Mouse (Mus musculus) limb, embryonic 14.5 days (tissue): ENCODE measurements around the gene Gkn2. TPM values are rescaled to one million over a fixed set of nuclear protein-coding genes. Genes with fewer than 3 reads are reported as not detected.

Experiments used
- ATAC-seq: fragments of 200-750 bp; cut with Nextera tagmentation; 2 replicates; pipeline ENCODE4 v1.8.0; 2017; ENCODE audit warnings: low read depth, moderate number of reproducible peaks, moderate TSS enrichment; ENCODE audit not compliant: low FRiP score
- DNase-seq: peaks from one replicate; pipeline ENCODE4 v3.0.0-alpha.2; 2015; ENCODE audit warnings: low spot score
- H3K27ac ChIP-seq: fragments of 300-500 bp; sonication (generic); replicated peaks from 2 replicates; pipeline ENCODE4 v1.5.1; 2014; ENCODE audit warnings: low read depth, mild to moderate bottlenecking, low read length, moderate library complexity, mixed read lengths
- H3K27me3 ChIP-seq: fragments of 300-500 bp; sonication (generic); 2 replicates; pipeline ENCODE4 v1.6.1; 2014; ENCODE audit warnings: low read length, mixed read lengths; ENCODE audit not compliant: control insufficient read depth, insufficient read depth
- H3K36me3 ChIP-seq: fragments of 300-500 bp; sonication (generic); 2 replicates; pipeline ENCODE4 v1.6.1; 2014; ENCODE audit warnings: mild to moderate bottlenecking, low read length, moderate library complexity, mixed read lengths; ENCODE audit not compliant: control insufficient read depth, insufficient read depth
- H3K4me1 ChIP-seq: fragments of 300-500 bp; sonication (generic); 2 replicates; pipeline ENCODE4 v1.6.1; 2014; ENCODE audit warnings: antibody characterized with exemption, low read length, mixed read lengths; ENCODE audit not compliant: control insufficient read depth, insufficient read depth
- H3K4me2 ChIP-seq: fragments of 300-500 bp; sonication (generic); replicated peaks from 2 replicates; pipeline ENCODE4 v1.6.1; 2014; ENCODE audit warnings: low read depth, mild to moderate bottlenecking, low read length, moderate library complexity; ENCODE audit not compliant: severe bottlenecking
- H3K4me3 ChIP-seq: fragments of 300-500 bp; sonication (generic); replicated peaks from 2 replicates; pipeline ENCODE4 v1.5.1; 2014; ENCODE audit warnings: low read length
- H3K9ac ChIP-seq: fragments of 300-500 bp; sonication (generic); 2 replicates; pipeline ENCODE4 v1.6.1; 2014; ENCODE audit warnings: mild to moderate bottlenecking, low read depth, low read length, moderate library complexity; ENCODE audit not compliant: severe bottlenecking
- H3K9me3 ChIP-seq: fragments of 300-500 bp; sonication (generic); 2 replicates; pipeline ENCODE4 v1.6.1; 2016; ENCODE audit warnings: low read length; ENCODE audit not compliant: control insufficient read depth
- POLR2A ChIP-seq: fragments of 200-500 bp; IDR thresholded peaks from 2 replicates; pipeline ENCODE4 v1.8.0; 2012; ENCODE audit warnings: inconsistent platforms, mild to moderate bottlenecking, moderate library complexity, borderline replicate concordance; ENCODE audit not compliant: insufficient read depth, insufficient read length; ENCODE audit errors: extremely low read depth
- WGBS: fragments of 180-500 bp; shearing (Covaris S2); extraction: QIAGEN DNeasy Blood & Tissue Kit; methylation state at CpG from one replicate; pipeline ENCODE4 v1.1.7; 2014; 5-methylcytosine and 5-hydroxymethylcytosine counted together
- polyA plus RNA-seq, 2 experiments: library from polyadenylated mRNA; depleted of rRNA in 1 of 2; stranded (reverse) in 1 of 2; unstranded in 1 of 2; fragments of >200 nt; fragmentation: Nextera tagmentation in 1 of 2; extraction: Ambion mirVana in 1 of 2; gene quantifications; 2 replicates each; pipeline versions ENCODE4 v1.2.1 to v1.2.3; 2012 to 2014

Gkn2 gene
- polyA plus RNA-seq, 2 experiments = 0.35 TPM; not detected in 1

- 3% methylated on average over 11 of the region's 11 CpGs for WGBS
- peak overlapping the region; percentile 98 for H3K9ac ChIP-seq
- DNase-seq (peak; percentile 80), ATAC-seq (peak; percentile 60)
- peak overlapping the region; percentile 88 for H3K4me3 ChIP-seq
- no peaks in the 10 kb centered on the region for H3K9me3 ChIP-seq
- H3K27ac ChIP-seq = peak overlapping the region; percentile 97
- peak overlapping the region; percentile 75 for H3K4me2 ChIP-seq
- peak; percentile 36; the same call in 1 of the 2 replicates for TF ChIP-seq POLR2A
- peaks cover 25% of the 10 kb centered on the region for H3K4me1 ChIP-seq
- no peaks in the 10 kb centered on the region for H3K27me3 ChIP-seq
- H3K36me3 ChIP-seq = no peaks in the 10 kb centered on the region
Observed at GRCm38 (mm10) chr6:87334361-87335090, 38.6 kb upstream of the Gkn2 start.

- peak within 1 kb of the TSS; percentile 75 for H3K4me2 ChIP-seq
- H3K9me3 ChIP-seq = no peaks in the 10 kb centered on the region
- H3K9ac ChIP-seq = peak within 1 kb of the TSS; percentile 98
- H3K4me3 ChIP-seq = peak within 1 kb of the TSS; percentile 88
- DNase-seq (peak; percentile 72), ATAC-seq (peak; percentile 80)
- 0 out of 2 replicates have a peak, but pooled peaks have one; percentile 52 for TF ChIP-seq POLR2A
- no peaks in the 10 kb centered on the region for H3K36me3 ChIP-seq
- WGBS = under 1% methylated on average over 48 of the region's 54 CpGs
- peak within 1 kb of the TSS; percentile 97 for H3K27ac ChIP-seq
- no peaks in the 10 kb centered on the region for H3K27me3 ChIP-seq
- peaks cover 20% of the 10 kb centered on the region for H3K4me1 ChIP-seq
Observed at GRCm38 (mm10) chr6:87335091-87335934, 37.8 kb upstream of the Gkn2 start, which contains the start of gene Antxr1. Antxr1 (minus strand) TSS chr6:87335821.

- H3K9ac ChIP-seq = no peak overlapping the region
- DNase-seq = no peak
- H3K4me3 ChIP-seq = no peak overlapping the region
- H3K36me3 ChIP-seq = no peaks in the 10 kb centered on the region
- TF ChIP-seq POLR2A = no peak
- no peaks in the 10 kb centered on the region for H3K9me3 ChIP-seq
- no peaks in the 10 kb centered on the region for H3K27me3 ChIP-seq
- 22% methylated on average over 6 of the region's 6 CpGs for WGBS
- ATAC-seq = no peak
- no peak overlapping the region for H3K4me2 ChIP-seq
- no peak overlapping the region; the same call in 1 of the 2 replicates for H3K27ac ChIP-seq
- H3K4me1 ChIP-seq = peaks cover 14% of the 10 kb centered on the region
Observed at GRCm38 (mm10) chr6:87335935-87336295, 37.2 kb upstream of the Gkn2 start.

GRCm38 (mm10) chr6:87350829-87351228, 22.3 kb upstream of the Gkn2 start, which contains the start of gene Gkn1:
Gkn1 (minus strand) TSS chr6:87350942.
- Histone ChIP-seq H3K4me1 (no peaks in the 10 kb centered on the region), H3K4me3 (no peak within 1 kb of the TSS), H3K4me2 (no peak within 1 kb of the TSS), H3K27me3 (no peaks in the 10 kb centered on the region), H3K36me3 (no peaks in the 10 kb centered on the region), H3K9me3 (no peaks in the 10 kb centered on the region), H3K27ac (no peak within 1 kb of the TSS), H3K9ac (no peak within 1 kb of the TSS)
- WGBS = 89% methylated on average over 8 of the region's 8 CpGs
- no peak for DNase-seq
- ATAC-seq = no peak
- TF ChIP-seq POLR2A = no peak

- DNase-seq = no peak
- 69% methylated on average over 5 of the region's 5 CpGs for WGBS
Observed at GRCm38 (mm10) chr6:87354441-87354840, 18.7 kb upstream of the Gkn2 start.

More at GRCm38 (mm10) chr6:87354441-87354840, 18.7 kb upstream of the Gkn2 start:
- H3K9ac ChIP-seq = no peak overlapping the region
- H3K27me3 ChIP-seq = no peaks in the 10 kb centered on the region
- ATAC-seq = no peak
- H3K4me1 ChIP-seq = no peaks in the 10 kb centered on the region
- H3K4me2 ChIP-seq = no peak overlapping the region
- no peak overlapping the region for H3K27ac ChIP-seq
- no peak for TF ChIP-seq POLR2A
- H3K4me3 ChIP-seq = no peak overlapping the region
- H3K36me3 ChIP-seq = no peaks in the 10 kb centered on the region
- H3K9me3 ChIP-seq = no peaks in the 10 kb centered on the region
